Mouse (Mus musculus): Measurements from ENCODE around the gene Tfeb. TPM values are rescaled to one million over a fixed set of nuclear protein-coding genes. Genes with fewer than 3 reads are reported as not detected.
A peak's percentile ranks its signal among the peaks of the same experiment; 100 is the strongest.

Gene Tfeb
- 1 to 10 TPM; 6.1 to 6.2 TPM for total RNA-seq (2021)

DNA sequence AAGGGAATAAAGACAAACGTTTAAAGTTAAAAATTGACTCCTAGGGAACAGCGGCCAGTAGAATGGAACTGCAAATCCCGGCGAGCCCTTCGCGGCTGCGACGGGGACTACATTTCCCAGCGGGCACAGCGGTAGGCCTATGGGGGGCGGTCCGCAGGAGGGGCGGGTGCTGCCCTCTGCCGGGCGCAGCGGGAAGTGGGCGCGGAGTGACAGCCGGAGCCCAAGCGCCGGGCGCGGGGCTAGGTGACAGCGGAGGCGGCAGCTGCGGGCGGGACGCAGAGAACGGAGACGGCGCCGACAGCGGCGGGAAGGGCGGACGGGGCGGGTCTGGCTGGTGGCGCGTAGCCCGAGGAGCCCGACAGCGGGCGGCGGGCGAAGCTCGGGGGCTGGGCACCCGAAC lies at the start of gene Tfeb:
Tfeb (plus strand) TSS at position 175 of the 400 bp plus-strand sequence.
- intact Hi-C loops (cut with DNase I): no loop called here
- peak; percentile 93 to 97 for DNase-seq (ENCODE audit: extremely low spot score in 1 of 2, low spot score in 2 of 2)

DNA sequence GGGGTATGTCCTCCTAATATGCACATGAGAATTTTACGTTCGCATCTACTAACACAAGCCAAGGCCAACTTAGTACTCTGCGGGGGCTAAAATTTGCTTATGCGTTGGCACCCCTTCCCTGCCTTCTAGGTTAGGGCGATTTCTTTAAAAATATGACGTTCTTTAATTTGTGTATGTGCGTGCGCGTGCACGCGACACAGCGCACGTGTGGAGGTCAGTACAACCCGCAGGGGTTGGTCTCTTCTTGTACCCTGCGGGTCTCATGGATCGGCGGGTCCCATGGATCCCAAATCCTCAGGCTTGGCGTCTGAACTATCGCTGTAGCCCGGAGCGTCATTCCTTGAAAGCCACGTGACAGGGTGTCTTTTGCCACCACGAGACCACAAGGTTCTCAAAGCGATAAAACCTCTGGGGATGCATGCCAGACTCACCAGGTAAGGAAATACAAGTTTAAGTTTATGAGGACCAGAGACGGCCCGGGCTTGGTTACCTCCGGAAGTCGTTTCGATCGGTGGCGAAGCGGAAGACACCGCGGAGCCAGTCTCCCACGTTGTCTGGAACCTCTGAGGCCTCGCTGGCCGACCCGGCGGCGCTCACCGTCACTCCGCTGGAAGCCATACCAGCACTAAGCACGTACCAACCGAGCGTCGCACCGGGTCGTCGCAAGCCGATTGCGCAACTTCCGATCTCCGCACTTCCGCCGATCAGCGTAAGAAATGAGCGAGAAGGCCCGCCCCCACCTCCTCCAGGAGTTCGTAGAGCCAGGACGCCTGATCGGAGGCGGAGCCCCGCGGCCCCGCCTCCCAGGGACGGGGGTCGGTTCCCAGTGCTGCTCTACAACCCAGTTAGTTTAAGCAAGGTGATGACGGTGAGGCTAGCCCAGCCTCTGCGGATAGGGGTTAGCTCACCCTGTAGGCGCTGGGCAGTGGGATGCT lies 49.2 kb upstream of the Tfeb start:
- peak; percentile 95 to 98 for DNase-seq (ENCODE audit: extremely low spot score in 1 of 2, low spot score in 2 of 2)
- intact Hi-C loops (cut with DNase I): no loop called here

DNA sequence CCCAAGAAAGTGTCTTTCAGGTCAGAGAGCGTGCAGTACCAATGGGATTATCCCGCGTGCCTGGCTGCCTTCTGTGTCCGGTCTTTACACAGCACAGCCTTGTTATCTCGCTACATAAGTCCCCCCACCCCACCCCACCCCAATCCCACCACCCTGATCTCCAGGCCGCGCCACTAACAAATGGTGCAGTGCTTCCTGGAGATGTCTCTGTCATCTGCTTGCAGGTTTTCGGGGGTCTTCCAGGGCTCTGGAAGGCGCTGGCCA lies 48.6 kb upstream of the Tfeb start, which contains the start of gene Tomm6:
Tomm6 (minus strand) TSS at position 43 of the 264 bp plus-strand sequence.
- intact Hi-C loops (cut with DNase I): no loop called here
- DNase-seq (ENCODE audit: extremely low spot score in 1 of 2, low spot score in 2 of 2): no peak

DNA sequence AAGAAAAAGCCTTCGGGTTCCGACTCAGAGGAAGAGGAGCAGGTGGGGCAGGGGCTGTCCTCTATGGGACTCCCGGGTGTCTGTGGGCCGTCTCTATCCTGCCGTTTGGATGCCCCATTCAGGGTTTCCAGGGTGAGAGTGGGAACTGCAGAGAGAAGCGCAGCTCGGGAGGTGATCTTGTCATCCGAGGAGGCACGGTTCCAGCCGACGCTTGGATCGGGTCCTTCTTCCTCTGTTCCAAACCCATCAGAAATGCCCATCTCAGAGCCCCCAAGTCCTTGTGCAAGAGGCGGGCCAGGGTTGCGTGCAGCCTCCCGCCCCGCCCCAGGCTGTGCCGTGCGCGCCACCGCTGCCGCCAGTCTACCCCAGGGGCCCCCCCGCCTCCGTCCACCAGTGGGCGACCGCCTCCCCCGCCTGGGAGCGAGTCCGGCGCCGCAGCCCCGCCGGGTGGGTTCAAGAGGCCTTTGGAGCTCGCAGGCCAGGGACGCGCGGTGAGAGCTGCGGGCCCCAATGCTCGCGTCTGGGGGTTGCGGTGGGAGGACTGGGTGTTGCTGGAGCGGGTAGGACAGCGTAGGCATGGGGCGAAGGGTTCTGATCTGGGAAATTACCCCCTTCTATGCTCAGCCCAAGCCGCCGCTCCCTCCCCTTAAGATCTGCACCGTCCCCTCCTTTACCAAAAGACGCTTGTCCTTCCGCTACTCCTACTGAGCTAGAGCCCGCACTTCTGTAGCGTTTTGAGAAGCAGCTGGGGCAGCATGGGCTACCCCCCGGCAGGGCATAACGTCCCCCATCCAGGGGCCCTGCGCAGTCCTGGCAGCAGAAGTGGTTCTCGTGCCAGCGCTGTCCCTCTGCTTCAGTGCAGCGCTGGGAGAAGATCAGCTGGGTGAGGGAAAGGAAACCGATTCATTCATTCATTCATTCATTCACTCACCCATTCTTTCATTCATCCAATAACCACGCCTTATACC lies 47.9 kb upstream of the Tfeb start, which contains the start of gene Frs3:
Frs3 (plus strand) TSS at position 423 of the 968 bp plus-strand sequence.
- peak; percentile 58 to 93 for DNase-seq (ENCODE audit: extremely low spot score in 1 of 2, low spot score in 2 of 2)
- intact Hi-C loops (cut with DNase I): no loop called here

DNA sequence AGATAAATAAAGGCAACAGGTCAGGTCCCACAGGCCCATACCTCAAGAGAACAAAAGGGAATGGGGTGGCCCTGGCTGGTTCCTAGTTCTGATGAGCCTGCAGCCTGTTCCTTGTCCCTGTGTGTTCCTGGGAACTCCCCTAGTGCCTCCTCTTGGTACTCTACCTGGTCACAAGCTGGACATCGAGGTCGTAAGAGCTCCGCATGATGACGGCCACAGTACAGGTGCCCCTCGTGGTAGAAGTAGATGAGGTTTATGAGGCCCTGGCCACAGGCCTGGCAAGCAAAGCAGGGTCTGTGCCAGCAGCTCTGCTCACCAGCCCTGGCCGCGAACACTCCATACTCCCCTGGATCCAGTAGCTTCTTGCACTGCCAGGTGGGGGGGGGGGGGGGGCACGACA lies 46.9 kb upstream of the Tfeb start:
- no peak for DNase-seq (ENCODE audit: extremely low spot score in 1 of 2, low spot score in 2 of 2)
- intact Hi-C loops (cut with DNase I): no loop called here

DNA sequence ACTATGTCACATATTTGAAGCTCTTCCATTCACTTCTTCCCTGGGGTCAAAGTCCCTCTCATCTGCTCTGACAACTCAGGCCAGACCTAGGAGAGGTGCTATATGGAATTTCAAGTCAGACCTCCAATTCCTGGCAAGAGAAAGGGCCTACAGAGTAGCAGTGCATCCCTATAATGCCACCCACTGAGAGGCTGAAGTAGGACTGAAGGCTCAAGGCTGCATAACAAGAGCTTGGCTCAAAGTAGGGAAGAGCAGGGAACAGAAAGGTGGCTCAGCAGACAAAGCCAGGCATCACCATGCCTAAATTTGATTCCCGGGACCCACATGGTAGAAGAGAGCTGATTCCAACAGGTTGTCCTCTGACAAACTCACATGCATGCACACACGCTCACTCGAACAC lies 45.2 kb upstream of the Tfeb start:
- no peak for DNase-seq (ENCODE audit: extremely low spot score in 1 of 2, low spot score in 2 of 2)
- intact Hi-C loops (cut with DNase I): no loop called here

DNA sequence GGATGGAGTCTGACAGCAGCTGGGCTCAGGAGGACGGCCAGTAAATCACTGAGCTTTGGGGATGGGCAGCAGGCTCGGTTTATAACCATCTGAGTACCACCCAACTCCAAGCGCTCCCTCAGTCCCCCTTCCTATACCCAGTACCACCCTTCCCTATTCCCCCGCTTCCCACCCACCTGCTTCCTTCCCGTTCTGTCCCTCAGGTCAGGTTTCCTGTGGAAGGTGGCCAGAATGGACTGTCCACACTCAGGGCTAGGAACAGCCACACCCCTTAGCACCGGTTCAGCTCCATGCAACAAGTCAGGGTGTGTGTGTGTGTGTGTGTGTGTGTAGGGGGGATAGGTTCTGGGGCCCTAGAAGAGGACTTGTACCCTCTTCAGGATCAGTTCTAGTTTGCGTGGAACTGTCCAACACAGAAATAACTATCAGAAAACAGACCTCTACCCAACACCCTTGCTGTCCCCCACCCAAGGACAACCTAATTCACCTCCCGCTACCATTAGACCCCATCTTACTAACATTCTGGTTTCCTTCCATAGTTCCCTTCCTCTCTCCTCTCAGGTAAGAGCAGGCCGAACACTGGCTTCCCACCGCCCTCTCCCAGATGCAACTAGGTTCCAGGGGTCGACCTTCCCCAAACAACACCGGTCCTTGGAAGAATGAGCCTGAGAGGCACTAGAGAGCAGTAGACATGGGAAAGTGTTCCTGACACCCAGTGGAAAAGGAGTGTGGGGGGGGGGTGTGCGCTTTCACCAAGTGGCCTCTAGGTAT lies 43.0 kb upstream of the Tfeb start:
- intact Hi-C loops (cut with DNase I): no loop called here
- peak in 1 of 2 experiments; percentile 49 for DNase-seq (ENCODE audit: extremely low spot score in 1 of 2, low spot score in 2 of 2)

DNA sequence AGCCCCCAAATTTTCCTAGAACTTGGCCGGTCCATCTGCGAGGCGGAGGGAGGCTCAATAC lies 42.6 kb upstream of the Tfeb start, which contains the start of gene Gm21981:
Gm21981 (minus strand) TSS at position 14 of the 61 bp plus-strand sequence.
- DNase-seq (ENCODE audit: extremely low spot score in 1 of 2, low spot score in 2 of 2): no peak
- intact Hi-C loops (cut with DNase I): no loop called here

DNA sequence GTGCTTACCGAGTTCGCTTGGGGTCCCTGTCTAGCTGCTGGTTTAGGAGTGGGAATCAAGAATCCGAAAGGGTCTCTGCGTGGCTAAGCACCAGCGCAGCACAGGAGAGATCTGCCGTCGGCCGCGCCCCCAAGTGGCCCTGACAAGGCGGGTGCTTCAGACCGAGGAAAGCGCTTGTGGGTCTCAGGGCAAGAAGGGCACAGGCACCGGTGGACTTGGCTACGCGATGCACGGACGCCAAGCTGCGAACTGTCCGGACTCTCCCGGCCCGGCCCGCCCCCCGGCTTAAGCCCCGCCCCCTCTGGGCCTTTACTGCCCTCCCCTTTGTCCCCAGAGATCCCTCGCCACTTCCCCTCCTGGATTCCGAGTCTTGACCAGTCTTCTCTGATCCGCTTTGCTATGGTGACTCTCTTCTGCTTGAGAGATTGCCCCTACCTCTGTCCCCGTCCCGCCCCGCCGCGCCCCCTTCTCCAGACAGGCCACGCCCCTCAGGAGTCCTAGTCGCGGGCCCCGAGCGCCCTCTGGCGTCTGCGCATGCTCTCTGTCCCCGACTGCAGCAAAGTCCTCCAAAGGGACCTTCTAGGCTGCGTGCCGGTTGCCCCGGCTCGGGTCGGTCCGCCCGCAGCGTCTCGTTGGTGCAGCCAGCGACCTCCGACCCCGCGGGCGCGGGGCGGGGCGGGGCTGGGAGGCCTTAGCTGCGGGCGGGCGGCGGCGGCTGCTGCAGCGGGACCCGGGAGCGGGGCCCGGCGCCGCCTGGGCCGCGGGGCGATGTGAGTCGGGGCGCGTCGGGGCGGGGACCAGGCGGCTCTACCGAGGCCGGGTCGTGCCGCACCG lies 42.1 kb upstream of the Tfeb start, which contains the start of gene Prickle4:
Prickle4 (minus strand) TSS at position 234 of the 834 bp plus-strand sequence.
- peak; percentile 95 to 99 for DNase-seq (ENCODE audit: extremely low spot score in 1 of 2, low spot score in 2 of 2)
- intact Hi-C loops (cut with DNase I): no loop called here

DNA sequence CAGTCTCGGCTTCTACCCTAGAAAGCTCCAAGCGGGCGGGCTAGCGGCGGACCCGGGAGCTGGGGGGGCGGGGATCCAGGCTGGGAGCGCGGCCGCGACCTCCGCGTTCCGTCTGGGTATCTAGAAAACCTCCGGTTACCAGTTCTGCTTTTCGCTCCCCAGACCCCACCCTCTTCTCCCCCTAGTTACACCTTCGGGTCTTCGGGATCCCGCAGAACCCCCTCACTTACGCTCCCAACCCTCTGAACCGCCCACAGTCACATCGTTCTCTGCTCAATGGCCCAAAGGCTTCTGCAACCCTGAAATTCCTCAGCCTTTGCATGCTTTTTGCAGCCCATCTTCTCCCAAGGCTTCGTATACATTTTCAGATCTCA lies 41.5 kb upstream of the Tfeb start:
- no peak for DNase-seq (ENCODE audit: extremely low spot score in 1 of 2, low spot score in 2 of 2)
- intact Hi-C loops (cut with DNase I): no loop called here

DNA sequence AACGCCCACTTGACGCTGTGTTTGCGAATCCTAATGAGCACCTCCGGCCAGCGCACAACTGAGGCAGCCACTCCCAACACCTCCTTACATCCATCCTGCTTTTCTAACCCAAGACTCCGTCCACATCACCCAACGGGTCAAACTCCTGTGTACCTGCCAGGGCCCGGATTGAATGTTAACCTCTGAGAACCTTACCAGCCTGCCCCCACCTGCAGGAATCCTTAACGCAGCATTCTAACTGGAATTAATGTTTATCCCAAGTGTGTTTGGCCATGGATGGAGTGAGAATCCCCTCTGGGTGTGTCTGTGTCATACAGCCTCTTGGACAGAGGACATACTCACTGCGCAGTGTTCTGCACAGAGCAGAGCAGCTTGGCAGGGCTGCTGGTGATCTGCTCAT lies 38.7 kb upstream of the Tfeb start:
- intact Hi-C loops (cut with DNase I): no loop called here
- no peak for DNase-seq (ENCODE audit: extremely low spot score in 1 of 2, low spot score in 2 of 2)

DNA sequence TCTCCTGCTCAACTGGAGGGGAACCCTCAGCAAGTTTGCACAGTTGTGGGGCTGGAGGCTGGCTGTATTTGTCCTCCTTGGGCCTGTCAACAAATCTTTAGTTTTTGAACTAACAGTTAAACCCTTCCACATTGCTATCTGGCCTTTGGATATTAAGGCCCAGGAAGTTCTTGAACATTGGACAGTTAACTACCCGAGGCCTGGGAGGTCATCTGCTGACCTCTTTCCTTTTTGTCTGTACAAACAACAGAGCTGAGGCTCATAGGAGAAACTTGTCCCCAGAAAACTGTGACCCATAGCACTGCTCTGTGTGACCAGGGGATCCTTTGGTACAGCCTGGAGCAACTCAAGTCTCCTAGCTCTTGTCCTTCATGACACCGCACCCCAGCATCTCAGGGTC lies 37.8 kb upstream of the Tfeb start:
- intact Hi-C loops (cut with DNase I): no loop called here
- DNase-seq (ENCODE audit: extremely low spot score in 1 of 2, low spot score in 2 of 2): no peak

DNA sequence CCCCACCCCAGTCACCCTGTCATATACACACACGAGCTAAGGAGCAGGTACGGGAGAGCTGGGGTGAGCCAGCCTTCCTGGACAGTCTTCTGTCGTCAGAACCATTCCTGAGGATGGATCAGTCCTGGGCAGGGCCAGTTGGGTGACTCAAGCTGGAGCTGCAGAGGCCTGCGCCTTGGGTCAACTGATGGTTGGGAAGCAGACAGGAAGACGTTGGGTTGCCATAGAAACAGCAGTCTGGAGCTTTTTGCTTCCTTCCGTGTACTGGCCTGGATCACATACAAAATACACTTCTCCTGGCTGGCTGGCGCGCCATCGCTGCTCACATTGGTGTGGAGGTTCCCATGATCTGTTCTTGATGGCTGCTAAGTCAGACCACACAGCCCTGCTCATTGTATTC lies 35.0 kb upstream of the Tfeb start:
- intact Hi-C loops (cut with DNase I): no loop called here
- no peak for DNase-seq (ENCODE audit: extremely low spot score in 1 of 2, low spot score in 2 of 2)

DNA sequence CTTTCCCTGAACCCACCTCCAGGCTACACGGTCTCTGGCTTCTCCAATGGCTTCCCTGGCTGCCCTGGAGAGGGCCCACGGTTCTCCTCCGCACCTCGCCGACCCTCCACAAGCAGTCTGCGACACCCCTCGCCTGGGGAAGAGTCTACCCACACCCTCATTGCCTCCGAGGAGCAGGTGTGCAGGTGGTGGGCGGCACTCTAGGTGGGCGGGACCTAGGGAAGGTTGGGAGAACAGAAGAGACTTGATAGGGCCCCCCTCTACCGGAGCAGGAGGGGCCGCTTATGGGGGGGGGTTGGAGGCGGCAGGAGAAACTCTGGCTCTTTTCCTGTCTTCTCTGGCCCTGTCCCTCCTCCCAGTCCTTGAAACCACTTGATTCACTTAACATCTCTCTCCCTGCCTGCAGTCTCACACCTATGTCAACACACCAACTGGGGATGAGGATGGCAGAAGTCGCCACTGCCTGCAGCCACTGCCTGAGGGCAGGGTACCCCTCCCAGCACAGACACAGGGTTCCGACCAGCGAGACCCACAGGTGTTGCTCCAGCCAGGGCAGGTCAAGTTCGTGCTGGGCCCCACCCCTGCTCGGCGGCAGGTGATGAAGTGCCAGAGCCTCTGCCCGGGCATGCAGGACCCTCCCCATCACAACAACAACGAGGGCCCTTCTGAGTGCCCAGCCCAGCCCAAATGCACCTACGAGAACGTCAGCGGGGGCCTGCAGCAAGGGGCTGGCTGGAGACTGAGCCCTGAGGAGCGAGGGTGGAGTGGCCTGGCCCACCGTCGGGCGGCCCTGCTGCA lies 34.1 kb upstream of the Tfeb start:
- peak in 1 of 2 experiments; percentile 40 for DNase-seq (ENCODE audit: extremely low spot score in 1 of 2, low spot score in 2 of 2)
- intact Hi-C loops (cut with DNase I): no loop called here

DNA sequence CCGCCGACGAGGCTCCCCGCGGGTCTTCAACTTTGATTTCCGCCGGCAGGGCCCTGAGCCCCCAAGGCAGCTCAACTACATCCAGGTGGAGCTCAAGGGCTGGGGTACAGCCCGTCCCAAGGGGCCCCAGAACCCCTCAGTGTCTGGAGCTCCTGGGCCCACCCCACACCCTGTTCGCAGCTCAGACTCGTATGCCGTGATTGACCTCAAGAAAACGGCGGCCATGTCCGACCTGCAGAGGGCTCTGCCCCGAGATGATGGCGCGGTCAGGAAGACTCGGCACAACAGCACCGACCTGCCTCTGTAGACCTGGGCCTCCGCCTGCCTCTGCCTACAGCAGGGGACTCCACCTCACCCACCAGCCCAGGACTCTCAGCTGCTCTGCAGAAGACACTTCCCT lies 33.3 kb upstream of the Tfeb start:
- DNase-seq (ENCODE audit: extremely low spot score in 1 of 2, low spot score in 2 of 2): no peak
- intact Hi-C loops (cut with DNase I): no loop called here

DNA sequence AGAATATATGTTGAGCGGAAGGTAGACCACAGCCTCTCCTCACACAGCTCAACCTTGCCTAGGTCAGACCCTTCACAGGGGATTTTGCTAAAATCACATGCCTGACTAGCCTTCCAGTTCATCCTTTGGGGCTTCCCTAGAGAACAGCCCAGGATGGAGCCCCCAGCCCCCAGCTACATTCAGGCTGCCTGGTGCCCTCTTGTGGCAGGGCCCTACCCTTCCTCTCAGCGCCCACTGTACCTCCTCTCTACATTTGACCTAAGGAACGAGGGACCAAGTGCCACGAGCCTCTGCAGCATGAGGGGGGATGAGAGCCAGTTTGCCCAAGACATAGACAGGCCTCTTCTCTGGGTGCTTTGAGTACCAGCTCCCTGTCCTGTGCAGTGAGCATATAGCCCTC lies 32.1 kb upstream of the Tfeb start:
- intact Hi-C loops (cut with DNase I): no loop called here
- DNase-seq (ENCODE audit: extremely low spot score in 1 of 2, low spot score in 2 of 2): no peak

DNA sequence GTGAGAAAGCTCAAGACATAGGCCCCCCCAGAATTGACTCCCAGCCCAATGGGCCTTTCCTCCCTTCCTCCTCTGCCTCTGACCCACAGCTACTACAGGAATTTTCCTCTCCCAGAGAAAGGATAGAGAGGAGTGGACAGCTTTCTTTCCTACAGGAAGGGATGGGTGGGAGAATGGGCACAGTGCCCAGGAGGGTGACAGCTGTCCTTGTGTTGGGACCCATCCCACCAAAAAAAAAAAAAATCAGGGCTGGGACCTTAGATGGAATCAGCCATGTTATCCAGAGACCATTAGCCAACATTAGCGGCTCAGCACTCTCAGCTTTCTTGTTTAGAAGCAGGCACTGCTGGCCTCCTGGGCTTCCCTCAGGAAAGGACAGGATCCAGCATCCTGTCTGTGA lies 30.6 kb upstream of the Tfeb start:
- DNase-seq (ENCODE audit: extremely low spot score in 1 of 2, low spot score in 2 of 2): peak in 1 of 2 experiments; percentile 49
- intact Hi-C loops (cut with DNase I): no loop called here

DNA sequence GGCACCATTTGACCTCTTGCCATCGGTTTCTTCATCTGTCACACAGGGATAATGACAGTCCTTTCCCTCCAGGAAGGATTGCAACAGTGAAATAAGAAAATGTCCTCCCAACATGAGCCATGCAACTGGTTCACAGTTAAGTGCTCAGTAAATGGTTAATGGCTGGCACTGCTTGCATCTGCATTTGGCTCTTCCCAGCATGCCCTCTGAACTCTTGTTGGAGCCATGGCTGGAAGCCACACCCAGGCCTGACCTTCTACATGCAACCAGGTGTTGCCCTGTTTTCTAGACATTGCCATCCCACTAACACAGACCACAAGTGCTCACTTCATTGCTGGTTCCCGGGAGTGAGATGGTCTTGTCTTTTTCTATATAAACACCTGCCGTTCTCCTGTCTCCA lies 28.9 kb upstream of the Tfeb start:
- intact Hi-C loops (cut with DNase I): no loop called here
- no peak for DNase-seq (ENCODE audit: extremely low spot score in 1 of 2, low spot score in 2 of 2)

Data from left cerebral cortex, postnatal 10 days (tissue).